Mouse (Mus musculus): Measurements from ENCODE around the gene Gtf2ird2. TPM values are rescaled to one million over a fixed set of nuclear protein-coding genes. Genes with fewer than 3 reads are reported as not detected.

The Gtf2ird2 gene
- polyA plus RNA-seq, 1 experiment from 2014 or later, result 7.7 TPM

DNA sequence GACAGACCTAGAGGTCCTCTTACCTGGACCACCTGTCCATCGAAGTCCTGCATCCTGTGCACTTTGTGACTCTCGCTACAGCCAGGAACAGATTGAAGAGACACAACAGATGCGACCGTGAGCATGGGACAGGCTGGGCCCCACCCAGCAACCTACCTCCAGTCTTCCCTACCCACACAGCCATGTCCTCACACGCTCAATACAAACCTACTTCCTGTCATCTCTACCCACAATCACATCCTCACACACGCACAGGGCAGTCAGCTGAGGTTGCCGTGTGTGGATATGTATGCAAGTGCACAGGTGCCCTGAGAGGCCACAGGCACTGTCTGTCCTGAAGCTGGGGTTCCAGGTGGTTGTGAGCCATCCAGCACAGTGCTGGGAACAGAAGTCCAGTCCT, 17.2 kb upstream of the Gtf2ird2 start:
- no peak overlapping the region for H3K9ac ChIP-seq
- WGBS, result 91% methylated on average over 7 of the region's 7 CpGs
- no peak overlapping the region for H3K27ac ChIP-seq
- H3K27me3 ChIP-seq (replicated peaks), result no peaks in the 10 kb centered on the region
- H3K36me3 ChIP-seq, result peaks cover 18% of the 10 kb centered on the region
- H3K9me3 ChIP-seq, result no peaks in the 10 kb centered on the region
- no peak for ATAC-seq (ENCODE audit: insufficient read depth, low FRiP score, low read depth)
- H3K4me2 ChIP-seq, result no peak overlapping the region
- H3K4me1 ChIP-seq, result no peaks in the 10 kb centered on the region
- H3K4me3 ChIP-seq (replicated peaks), result no peak overlapping the region

GRCm38 (mm10) chr5:134168033-134168432, 15.8 kb upstream of the Gtf2ird2 start:
- Histone ChIP-seq H3K36me3 (peaks cover 6% of the 10 kb centered on the region), H3K9ac (no peak overlapping the region), H3K27ac (no peak overlapping the region), H3K4me2 (no peak overlapping the region), H3K9me3 (no peaks in the 10 kb centered on the region), H3K27me3 (replicated peaks) (no peaks in the 10 kb centered on the region), H3K4me3 (replicated peaks) (no peak overlapping the region), H3K4me1 (no peaks in the 10 kb centered on the region)
- no peak for ATAC-seq (ENCODE audit: insufficient read depth, low FRiP score, low read depth)
- 93% methylated on average over 9 of the region's 9 CpGs for WGBS

- no peak for ATAC-seq (ENCODE audit: insufficient read depth, low FRiP score, low read depth)
- no peak overlapping the region for H3K4me2 ChIP-seq
- H3K9me3 ChIP-seq, result no peaks in the 10 kb centered on the region
- no peaks in the 10 kb centered on the region for H3K27me3 ChIP-seq (replicated peaks)
- no peak overlapping the region for H3K27ac ChIP-seq
- H3K36me3 ChIP-seq, result no peaks in the 10 kb centered on the region; the same call in 1 of the 2 replicates
- no peak overlapping the region for H3K4me3 ChIP-seq (replicated peaks)
- 92% methylated on average over 10 of the region's 10 CpGs for WGBS
- no peaks in the 10 kb centered on the region for H3K4me1 ChIP-seq
- no peak overlapping the region for H3K9ac ChIP-seq
These were observed 14.6 kb upstream of the Gtf2ird2 start for GRCm38 (mm10) chr5:134169231-134169630.

DNA sequence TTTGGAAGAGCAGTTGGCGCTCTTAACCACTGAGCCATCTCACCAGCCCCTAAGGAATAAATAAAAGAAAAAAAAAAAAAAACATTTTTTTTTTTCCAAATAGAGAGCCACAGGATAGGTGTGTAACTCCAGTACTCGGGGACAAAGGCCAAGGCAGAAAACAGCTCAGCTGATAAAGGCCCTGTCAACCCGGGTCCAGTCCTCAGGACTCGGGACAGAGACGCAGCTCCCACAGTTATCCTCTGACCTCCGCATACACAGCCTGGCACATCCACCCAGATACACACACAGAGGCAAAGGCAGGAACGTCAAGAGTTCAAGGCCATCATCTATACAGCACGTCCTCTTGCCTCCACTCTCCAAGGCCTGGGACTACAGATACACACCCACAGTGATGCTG, 13.7 kb upstream of the Gtf2ird2 start:
- H3K9me3 ChIP-seq, result no peaks in the 10 kb centered on the region
- 89% methylated on average over 8 of the region's 8 CpGs for WGBS
- no peak overlapping the region for H3K27ac ChIP-seq
- H3K27me3 ChIP-seq (replicated peaks), result no peaks in the 10 kb centered on the region
- H3K36me3 ChIP-seq, result no peaks in the 10 kb centered on the region; the same call in 1 of the 2 replicates
- peaks cover under 1% of the 10 kb centered on the region; the same call in 1 of the 2 replicates for H3K4me1 ChIP-seq
- H3K4me2 ChIP-seq, result no peak overlapping the region
- H3K4me3 ChIP-seq (replicated peaks), result no peak overlapping the region
- no peak overlapping the region for H3K9ac ChIP-seq
- no peak for ATAC-seq (ENCODE audit: insufficient read depth, low FRiP score, low read depth)

GRCm38 (mm10) chr5:134173206-134173605, 10.6 kb upstream of the Gtf2ird2 start:
- no peaks in the 10 kb centered on the region for H3K9me3 ChIP-seq
- no peak overlapping the region for H3K9ac ChIP-seq
- WGBS, result 35% methylated on average over 4 of the region's 4 CpGs
- no peak overlapping the region for H3K4me3 ChIP-seq (replicated peaks)
- H3K4me2 ChIP-seq, result no peak overlapping the region
- H3K27me3 ChIP-seq (replicated peaks), result no peaks in the 10 kb centered on the region
- no peak overlapping the region for H3K27ac ChIP-seq
- no peaks in the 10 kb centered on the region for H3K36me3 ChIP-seq
- H3K4me1 ChIP-seq, result peaks cover 11% of the 10 kb centered on the region; the same call in 1 of the 2 replicates
- ATAC-seq (ENCODE audit: insufficient read depth, low FRiP score, low read depth), result no peak

DNA sequence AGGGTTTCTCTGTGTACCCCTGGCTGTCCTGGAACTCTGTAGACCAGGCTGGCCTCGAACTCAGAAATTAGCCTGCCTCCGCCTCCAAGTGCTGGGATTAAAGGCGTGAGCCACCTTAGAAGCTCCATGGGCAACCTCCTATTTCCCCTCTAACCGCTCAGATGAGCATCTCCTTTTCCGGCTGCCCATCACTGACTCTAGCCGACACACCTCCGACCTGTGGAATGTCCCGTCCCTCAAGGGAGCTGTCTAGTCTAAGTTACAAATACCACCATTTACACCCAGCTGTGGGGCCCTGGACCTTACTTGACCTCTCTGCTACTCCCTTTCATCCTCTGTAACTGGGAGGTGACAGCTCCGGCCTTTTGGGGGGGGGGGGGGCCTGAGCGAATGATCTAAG, 8.1 kb upstream of the Gtf2ird2 start:
- no peak for ATAC-seq (ENCODE audit: insufficient read depth, low FRiP score, low read depth)
- H3K9me3 ChIP-seq, result no peaks in the 10 kb centered on the region
- H3K9ac ChIP-seq, result peak overlapping the region; percentile 77
- peak overlapping the region; percentile 89 for H3K4me3 ChIP-seq (replicated peaks)
- 9% methylated on average over 10 of the region's 10 CpGs for WGBS
- peaks cover 11% of the 10 kb centered on the region; the same call in 1 of the 2 replicates for H3K4me1 ChIP-seq
- H3K36me3 ChIP-seq, result no peaks in the 10 kb centered on the region
- peak overlapping the region; percentile 85 for H3K27ac ChIP-seq
- peak overlapping the region; percentile 79 for H3K4me2 ChIP-seq
- no peaks in the 10 kb centered on the region for H3K27me3 ChIP-seq (replicated peaks)

DNA sequence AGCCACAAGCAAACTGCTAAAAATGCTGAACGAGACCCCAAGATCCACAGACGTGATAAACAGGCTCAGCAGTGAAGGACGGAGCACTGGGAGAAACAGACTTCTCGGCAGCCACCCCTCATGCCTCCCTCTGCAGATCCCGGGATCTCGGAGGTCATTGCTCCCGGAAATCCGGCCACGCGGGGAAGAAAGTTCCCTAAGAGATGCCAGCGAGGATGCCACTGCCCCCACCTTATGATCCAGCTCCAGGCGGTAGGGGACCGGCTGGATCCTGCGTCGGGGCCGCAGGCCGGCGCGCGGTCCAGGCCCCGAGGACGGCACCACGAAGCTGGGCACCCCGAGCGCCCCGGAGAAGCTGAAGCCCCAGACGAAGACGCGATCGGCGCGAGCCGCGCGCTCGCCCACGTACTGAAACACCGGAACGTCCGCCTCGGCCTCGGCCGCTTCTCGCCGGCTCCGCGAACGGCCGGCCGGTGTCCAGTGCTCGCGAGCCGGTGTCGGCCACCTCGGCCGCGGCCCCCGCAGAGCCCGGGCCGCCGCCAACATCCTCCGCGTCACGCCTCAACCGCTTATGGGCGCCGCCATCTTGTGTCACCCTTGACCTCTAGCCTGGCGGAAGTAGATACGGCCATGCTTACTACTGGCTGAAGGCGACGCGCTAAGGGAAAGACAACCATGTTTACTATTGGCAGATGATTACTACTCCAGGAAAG, 7.5 kb upstream of the Gtf2ird2 start, which contains the start of gene Rcc1l:
TSS of gene Rcc1l (minus strand) at position 606 of the 713 bp plus-strand sequence.
- H3K4me2 ChIP-seq, result peak within 1 kb of the TSS; percentile 79
- peak; percentile 90 for ATAC-seq (ENCODE audit: insufficient read depth, low FRiP score, low read depth)
- no peaks in the 10 kb centered on the region for H3K27me3 ChIP-seq (replicated peaks)
- peak within 1 kb of the TSS; percentile 77 for H3K9ac ChIP-seq
- H3K9me3 ChIP-seq, result no peaks in the 10 kb centered on the region
- no peaks in the 10 kb centered on the region for H3K36me3 ChIP-seq
- peak within 1 kb of the TSS; percentile 89 for H3K4me3 ChIP-seq (replicated peaks)
- peaks cover 11% of the 10 kb centered on the region; the same call in 1 of the 2 replicates for H3K4me1 ChIP-seq
- under 1% methylated on average over 67 of the region's 72 CpGs for WGBS
- peak within 1 kb of the TSS; percentile 85 for H3K27ac ChIP-seq

DNA sequence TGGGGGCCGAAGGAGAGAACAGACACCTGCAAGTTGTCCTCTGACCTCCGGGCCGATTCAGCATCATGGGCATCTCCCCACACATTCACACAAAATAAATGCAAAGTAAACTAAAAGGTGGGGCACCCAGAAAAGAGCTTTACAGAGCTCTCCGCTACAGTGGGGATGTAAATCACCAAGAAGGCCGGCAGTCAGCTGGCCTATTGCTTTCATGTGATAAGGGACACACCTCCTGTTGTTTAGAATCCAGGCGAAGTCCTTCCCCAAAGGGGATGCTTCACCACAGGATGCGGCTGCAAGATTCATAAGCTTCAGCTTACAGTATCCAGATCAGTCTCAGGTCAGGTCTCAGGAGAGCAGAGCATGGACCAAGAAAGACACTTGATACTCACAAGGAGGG, 5.3 kb upstream of the Gtf2ird2 start:
- Histone ChIP-seq H3K36me3 (no peaks in the 10 kb centered on the region), H3K9ac (no peak overlapping the region), H3K27ac (no peak overlapping the region), H3K4me2 (no peak overlapping the region), H3K27me3 (replicated peaks) (no peaks in the 10 kb centered on the region), H3K4me1 (peaks cover 27% of the 10 kb centered on the region), H3K9me3 (no peaks in the 10 kb centered on the region), H3K4me3 (replicated peaks) (no peak overlapping the region)
- 71% methylated on average over 7 of the region's 7 CpGs for WGBS
- no peak for ATAC-seq (ENCODE audit: insufficient read depth, low FRiP score, low read depth)

- no peaks in the 10 kb centered on the region for H3K27me3 ChIP-seq (replicated peaks)
These were observed 3.9 kb upstream of the Gtf2ird2 start for GRCm38 (mm10) chr5:134179871-134180270.

DNA sequence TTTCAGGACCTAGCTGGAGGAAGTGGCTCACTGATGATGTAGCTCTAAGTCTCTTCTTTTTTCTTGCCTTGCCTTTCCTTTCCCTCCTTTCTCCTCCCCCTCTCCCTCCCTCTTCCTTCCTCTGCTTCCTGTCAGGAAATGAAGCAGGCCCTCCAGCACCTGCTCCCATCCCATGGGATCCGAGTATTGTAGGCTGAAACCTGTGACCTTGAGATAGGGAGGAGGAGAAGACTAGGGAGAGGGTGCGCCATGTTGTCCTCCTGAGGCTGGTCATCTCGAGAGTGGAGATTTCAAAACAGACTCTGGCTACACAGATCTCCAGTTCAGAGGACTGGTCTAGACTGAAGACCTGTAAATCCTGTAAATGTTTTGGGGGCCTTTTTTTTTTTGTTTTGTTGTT, 1.6 kb upstream of the Gtf2ird2 start:
- peak overlapping the region; percentile 94; the same call in 1 of the 2 replicates for H3K27ac ChIP-seq
- WGBS, result 52% methylated on average over 3 of the region's 3 CpGs

More at GRCm38 (mm10) chr5:134179871-134180270, 3.9 kb upstream of the Gtf2ird2 start:
- ATAC-seq (ENCODE audit: insufficient read depth, low FRiP score, low read depth), result no peak
- Histone ChIP-seq H3K9ac (no peak overlapping the region), H3K4me3 (replicated peaks) (no peak overlapping the region), H3K4me2 (no peak overlapping the region), H3K9me3 (no peaks in the 10 kb centered on the region), H3K27ac (no peak overlapping the region), H3K4me1 (peaks cover 30% of the 10 kb centered on the region), H3K36me3 (no peaks in the 10 kb centered on the region)
- WGBS, result 22% methylated on average over 7 of the region's 7 CpGs

GRCm38 (mm10) chr5:134182735-134183134, 1.1 kb upstream of the Gtf2ird2 start:
- H3K36me3 ChIP-seq, result no peaks in the 10 kb centered on the region
- 43% methylated on average over 4 of the region's 4 CpGs for WGBS
- peaks cover 19% of the 10 kb centered on the region for H3K4me1 ChIP-seq
- no peaks in the 10 kb centered on the region for H3K9me3 ChIP-seq
- no peak overlapping the region for H3K9ac ChIP-seq
- H3K27ac ChIP-seq, result peak overlapping the region; percentile 94; the same call in 1 of the 2 replicates
- H3K4me2 ChIP-seq, result peak overlapping the region; percentile 85
- no peak for ATAC-seq (ENCODE audit: insufficient read depth, low FRiP score, low read depth)
- H3K27me3 ChIP-seq (replicated peaks), result no peaks in the 10 kb centered on the region
- 0 out of 2 replicates have a peak overlapping the region, but pooled peaks have one; percentile 69 for H3K4me3 ChIP-seq (replicated peaks)

More for the DNA sequence above, 1.6 kb upstream of the Gtf2ird2 start:
- no peak for ATAC-seq (ENCODE audit: insufficient read depth, low FRiP score, low read depth)
- no peaks in the 10 kb centered on the region for H3K9me3 ChIP-seq
- H3K9ac ChIP-seq, result no peak overlapping the region
- no peaks in the 10 kb centered on the region for H3K27me3 ChIP-seq (replicated peaks)
- H3K4me2 ChIP-seq, result peak overlapping the region; percentile 85; the same call in 1 of the 2 replicates
- H3K4me3 ChIP-seq (replicated peaks), result no peak overlapping the region
- H3K36me3 ChIP-seq, result no peaks in the 10 kb centered on the region
- H3K4me1 ChIP-seq, result peaks cover 20% of the 10 kb centered on the region

GRCm38 (mm10) chr5:134183162-134183561, 657 bp upstream of the Gtf2ird2 start:
- H3K4me1 ChIP-seq, result peaks cover 19% of the 10 kb centered on the region
- H3K36me3 ChIP-seq, result no peaks in the 10 kb centered on the region
- no peak for ATAC-seq (ENCODE audit: insufficient read depth, low FRiP score, low read depth)
- H3K27ac ChIP-seq, result peak overlapping the region; percentile 94; the same call in 1 of the 2 replicates
- H3K9ac ChIP-seq, result peak overlapping the region; percentile 63; the same call in 1 of the 2 replicates
- no peaks in the 10 kb centered on the region for H3K9me3 ChIP-seq
- 35% methylated on average over 7 of the region's 7 CpGs for WGBS
- H3K27me3 ChIP-seq (replicated peaks), result no peaks in the 10 kb centered on the region
- peak overlapping the region; percentile 85 for H3K4me2 ChIP-seq
- peak overlapping the region; percentile 69 for H3K4me3 ChIP-seq (replicated peaks)
